Mouse (Mus musculus) midbrain, embryonic 12.5 days (tissue): ENCODE data around the gene C1qb. TPM values are rescaled to one million over a fixed set of nuclear protein-coding genes. Genes with fewer than 3 reads are reported as not detected.

Experiments
- ATAC-seq: fragments of 200-750 bp; cut with Nextera tagmentation; 2 replicates; pipeline ENCODE4 v1.8.0; 2017; ENCODE audit warnings: low read depth, moderate TSS enrichment, moderate library complexity; ENCODE audit not compliant: low FRiP score
- H3K27ac ChIP-seq: fragments of 300-500 bp; sonication (generic); replicated peaks from 2 replicates; pipeline ENCODE4 v1.5.1; 2016; ENCODE audit warnings: mild to moderate bottlenecking
- H3K27me3 ChIP-seq: fragments of 300-500 bp; sonication (generic); 2 replicates; pipeline ENCODE4 v1.6.1; 2016; ENCODE audit warnings: mild to moderate bottlenecking
- H3K36me3 ChIP-seq: fragments of 300-500 bp; sonication (generic); 2 replicates; pipeline ENCODE4 v1.6.1; 2016
- H3K4me1 ChIP-seq: fragments of 300-500 bp; sonication (generic); 2 replicates; pipeline ENCODE4 v1.6.1; 2016
- H3K4me2 ChIP-seq: fragments of 300-500 bp; sonication (generic); replicated peaks from 2 replicates; pipeline ENCODE4 v1.6.1; 2016; ENCODE audit warnings: mild to moderate bottlenecking, moderate library complexity
- H3K4me3 ChIP-seq: fragments of 300-500 bp; sonication (generic); 2 replicates; pipeline ENCODE4 v1.5.1; 2016; ENCODE audit warnings: mild to moderate bottlenecking
- H3K9ac ChIP-seq: fragments of 300-500 bp; sonication (generic); replicated peaks from 2 replicates; pipeline ENCODE4 v1.6.1; 2016; ENCODE audit warnings: mild to moderate bottlenecking, moderate library complexity
- H3K9me3 ChIP-seq: fragments of 300-500 bp; sonication (generic); 2 replicates; pipeline ENCODE4 v1.6.1; 2016; ENCODE audit warnings: mild to moderate bottlenecking
- WGBS: fragments of 180-500 bp; shearing (Covaris S2); methylation state at CpG from one replicate; pipeline ENCODE4 v1.1.7; 2016; 5-methylcytosine and 5-hydroxymethylcytosine counted together
- polyA plus RNA-seq: library from polyadenylated mRNA; unstranded; fragments of >200 nt; fragmentation: Nextera tagmentation; extraction: Ambion mirVana; gene quantifications from 2 replicates; pipeline ENCODE4 v1.2.1, GENCODE M21; 2016

The C1qb gene
- polyA plus RNA-seq, 1 experiment from 2014 or later = 38.4 TPM

GRCm38 (mm10) chr4:136864751-136865470, 21.1 kb downstream of the C1qb start:
- Histone ChIP-seq H3K27me3 (peaks cover 10% of the 10 kb centered on the region; the same call in 1 of the 2 replicates), H3K27ac (peak overlapping the region; percentile 95), H3K4me2 (peak overlapping the region; percentile 30), H3K36me3 (no peaks in the 10 kb centered on the region), H3K4me3 (no peak overlapping the region; the same call in 1 of the 2 replicates), H3K9me3 (no peaks in the 10 kb centered on the region), H3K4me1 (peaks cover 72% of the 10 kb centered on the region), H3K9ac (peak overlapping the region; percentile 34; the same call in 1 of the 2 replicates)
- ATAC-seq = peak; percentile 75
- WGBS = 2% methylated on average over 15 of the region's 15 CpGs

- WGBS = 19% methylated on average over 9 of the region's 9 CpGs
- H3K27ac ChIP-seq = peak overlapping the region; percentile 95
Observed at GRCm38 (mm10) chr4:136863517-136863916, 22.5 kb downstream of the C1qb start.

DNA sequence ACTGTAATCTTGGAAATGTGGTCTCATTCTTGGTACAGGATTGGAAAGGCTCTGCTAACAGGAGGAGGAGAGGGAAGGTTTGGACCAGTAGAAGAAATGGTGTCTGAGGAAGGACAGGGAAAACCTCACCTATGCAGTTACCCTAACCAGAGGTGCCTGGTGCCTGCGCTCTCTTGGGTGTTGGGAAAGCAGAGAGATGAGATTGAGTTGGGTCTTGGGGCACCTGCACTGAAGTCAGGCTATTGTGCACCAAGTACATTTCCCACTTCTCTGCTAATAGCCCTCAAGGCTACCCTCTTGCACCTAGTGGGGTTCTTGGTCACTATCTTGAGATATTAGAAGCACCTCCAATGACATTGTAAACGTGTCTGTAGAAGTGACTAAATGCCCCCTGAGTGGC, 23.6 kb downstream of the C1qb start:
- Histone ChIP-seq H3K4me2 (no peak overlapping the region), H3K4me1 (peaks cover 62% of the 10 kb centered on the region)
- WGBS = 71% methylated on average over 2 of the region's 2 CpGs

More at GRCm38 (mm10) chr4:136863517-136863916, 22.5 kb downstream of the C1qb start:
- no peak overlapping the region for H3K4me2 ChIP-seq
- H3K36me3 ChIP-seq = no peaks in the 10 kb centered on the region
- H3K4me3 ChIP-seq = no peak overlapping the region
- H3K27me3 ChIP-seq = peaks cover 16% of the 10 kb centered on the region; the same call in 1 of the 2 replicates
- H3K9me3 ChIP-seq = no peaks in the 10 kb centered on the region
- no peak for ATAC-seq
- H3K4me1 ChIP-seq = peaks cover 72% of the 10 kb centered on the region
- no peak overlapping the region for H3K9ac ChIP-seq

GRCm38 (mm10) chr4:136861806-136862205, 24.2 kb downstream of the C1qb start:
- 2% methylated on average over 17 of the region's 17 CpGs for WGBS

More for the DNA sequence above, 23.6 kb downstream of the C1qb start:
- Histone ChIP-seq H3K9ac (no peak overlapping the region), H3K9me3 (no peaks in the 10 kb centered on the region), H3K27me3 (peaks cover 17% of the 10 kb centered on the region; the same call in 1 of the 2 replicates), H3K27ac (peak overlapping the region; percentile 95), H3K36me3 (no peaks in the 10 kb centered on the region), H3K4me3 (no peak overlapping the region)
- no peak for ATAC-seq

DNA sequence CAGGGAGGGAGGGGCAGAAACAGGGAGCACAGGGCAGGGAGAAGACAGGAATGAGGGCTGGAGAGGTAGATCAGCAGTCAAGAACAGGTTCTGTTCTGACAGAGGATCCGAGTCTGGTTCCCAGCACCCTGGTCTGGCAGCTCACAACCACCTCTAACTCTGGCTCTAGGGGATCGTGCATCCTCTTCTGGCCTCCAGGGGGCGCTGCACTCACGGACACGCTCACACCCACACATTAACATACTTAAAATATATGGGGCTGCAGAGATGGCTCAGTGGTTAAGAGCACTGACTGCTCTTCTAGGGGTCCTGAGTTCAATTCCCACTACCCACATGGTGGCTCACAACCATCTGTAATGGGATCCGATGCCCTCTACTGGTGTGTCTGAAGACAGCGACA, 26.0 kb downstream of the C1qb start:
- no peak overlapping the region for H3K4me2 ChIP-seq
- H3K9ac ChIP-seq = no peak overlapping the region
- no peak overlapping the region for H3K27ac ChIP-seq
- no peak for ATAC-seq
- H3K27me3 ChIP-seq = peaks cover 11% of the 10 kb centered on the region
- H3K9me3 ChIP-seq = no peaks in the 10 kb centered on the region
- H3K4me1 ChIP-seq = peaks cover 43% of the 10 kb centered on the region
- 87% methylated on average over 7 of the region's 7 CpGs for WGBS
- no peaks in the 10 kb centered on the region for H3K36me3 ChIP-seq
- no peak overlapping the region for H3K4me3 ChIP-seq

More at GRCm38 (mm10) chr4:136861806-136862205, 24.2 kb downstream of the C1qb start:
- Histone ChIP-seq H3K4me1 (peaks cover 56% of the 10 kb centered on the region), H3K27me3 (peaks cover 17% of the 10 kb centered on the region; the same call in 1 of the 2 replicates), H3K9ac (peak overlapping the region; percentile 34; the same call in 1 of the 2 replicates), H3K4me3 (no peak overlapping the region), H3K4me2 (0 out of 2 replicates have a peak overlapping the region, but pooled peaks have one; percentile 22), H3K36me3 (no peaks in the 10 kb centered on the region), H3K9me3 (no peaks in the 10 kb centered on the region), H3K27ac (peak overlapping the region; percentile 95)
- ATAC-seq = peak; percentile 62

- Histone ChIP-seq H3K36me3 (no peaks in the 10 kb centered on the region), H3K27ac (no peak overlapping the region), H3K4me2 (no peak overlapping the region), H3K4me1 (no peaks in the 10 kb centered on the region), H3K4me3 (no peak overlapping the region), H3K9me3 (no peaks in the 10 kb centered on the region), H3K27me3 (peaks cover 6% of the 10 kb centered on the region), H3K9ac (no peak overlapping the region)
- no peak for ATAC-seq
- 22% methylated on average over 6 of the region's 6 CpGs for WGBS
Observed at GRCm38 (mm10) chr4:136855081-136855480, 30.9 kb downstream of the C1qb start.

DNA sequence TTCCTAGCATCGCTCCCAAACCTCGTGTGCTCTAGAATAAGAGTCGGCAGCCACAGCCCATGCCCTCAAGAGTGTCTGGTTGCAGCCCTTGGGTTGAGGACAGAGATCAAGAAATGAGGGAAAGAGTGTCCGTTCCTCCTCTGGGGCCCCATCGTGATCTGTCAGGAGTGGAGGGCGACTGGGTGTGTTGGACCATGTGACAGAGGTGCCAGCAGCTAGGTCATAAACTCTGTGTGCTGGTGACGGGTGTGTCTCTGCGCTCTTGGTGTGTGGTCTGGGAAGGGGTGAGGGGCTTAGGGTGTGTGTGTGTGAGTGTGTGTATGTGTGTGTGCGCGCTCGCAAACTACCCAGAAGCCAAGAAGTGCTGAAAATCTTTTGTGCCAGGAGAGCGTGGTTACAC, 33.0 kb downstream of the C1qb start:
- H3K4me1 ChIP-seq = peaks cover 2% of the 10 kb centered on the region; the same call in 1 of the 2 replicates
- no peak overlapping the region for H3K4me2 ChIP-seq
- H3K9ac ChIP-seq = no peak overlapping the region
- no peaks in the 10 kb centered on the region for H3K9me3 ChIP-seq
- H3K4me3 ChIP-seq = no peak overlapping the region
- H3K27ac ChIP-seq = no peak overlapping the region
- peaks cover 5% of the 10 kb centered on the region; the same call in 1 of the 2 replicates for H3K27me3 ChIP-seq
- no peaks in the 10 kb centered on the region for H3K36me3 ChIP-seq
- no peak for ATAC-seq
- 91% methylated on average over 12 of the region's 12 CpGs for WGBS

- no peak for ATAC-seq
- no peaks in the 10 kb centered on the region for H3K9me3 ChIP-seq
- H3K4me3 ChIP-seq = no peak overlapping the region
- H3K27ac ChIP-seq = no peak overlapping the region
- no peak overlapping the region for H3K9ac ChIP-seq
- H3K27me3 ChIP-seq = peaks cover 5% of the 10 kb centered on the region; the same call in 1 of the 2 replicates
- peaks cover 5% of the 10 kb centered on the region; the same call in 1 of the 2 replicates for H3K4me1 ChIP-seq
- WGBS = 77% methylated on average over 5 of the region's 5 CpGs
- no peaks in the 10 kb centered on the region for H3K36me3 ChIP-seq
- H3K4me2 ChIP-seq = no peak overlapping the region
Observed at GRCm38 (mm10) chr4:136852119-136852518, 33.9 kb downstream of the C1qb start.

DNA sequence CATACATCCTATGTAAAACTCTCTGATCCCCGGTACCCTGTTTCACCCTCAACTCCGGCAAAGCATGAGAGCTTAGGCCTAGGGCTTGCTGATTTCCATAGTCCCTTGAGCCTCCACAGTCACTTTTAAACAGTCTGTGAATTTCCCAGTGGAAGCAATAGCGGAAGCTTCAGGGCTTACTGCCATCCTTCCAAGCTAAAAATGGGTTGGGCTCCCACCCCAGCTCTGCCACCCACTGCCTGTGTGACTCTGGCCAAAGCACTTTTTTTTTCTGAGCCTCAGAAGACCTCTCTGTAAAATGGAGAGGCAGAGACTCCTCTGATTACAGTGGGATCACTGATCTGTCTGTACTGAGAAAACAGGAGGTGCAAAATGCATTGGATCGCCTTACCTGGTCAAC, 37.4 kb downstream of the C1qb start:
- H3K4me3 ChIP-seq = no peak overlapping the region
- no peaks in the 10 kb centered on the region for H3K36me3 ChIP-seq
- H3K9ac ChIP-seq = no peak overlapping the region
- H3K4me2 ChIP-seq = no peak overlapping the region
- 0 out of 2 replicates have a peak, but pooled peaks cover 5% of the 10 kb centered on the region for H3K27me3 ChIP-seq
- peaks cover 15% of the 10 kb centered on the region for H3K4me1 ChIP-seq
- WGBS = 56% methylated on average over 4 of the region's 4 CpGs
- no peak for ATAC-seq
- H3K9me3 ChIP-seq = 0 out of 2 replicates have a peak, but pooled peaks cover 2% of the 10 kb centered on the region
- H3K27ac ChIP-seq = no peak overlapping the region

DNA sequence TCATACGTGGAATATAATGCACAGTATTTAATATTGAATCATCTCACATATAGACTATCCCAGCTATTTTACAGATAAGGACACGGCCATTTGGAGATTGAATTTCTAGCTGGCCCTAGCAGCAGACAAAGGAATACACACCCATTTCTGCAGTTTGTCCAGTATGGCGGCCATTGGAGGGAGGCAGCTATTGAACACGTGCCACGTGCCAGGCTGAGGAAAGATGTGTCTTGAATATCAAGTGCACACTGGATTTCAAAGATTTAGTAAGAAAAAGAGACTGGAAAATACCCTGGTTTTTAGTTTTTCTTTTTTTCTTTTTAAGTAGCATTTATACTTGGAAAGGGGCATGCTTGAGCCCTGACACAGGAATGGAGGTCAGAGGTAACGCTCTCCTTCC, 38.8 kb downstream of the C1qb start:
- H3K27me3 ChIP-seq = 0 out of 2 replicates have a peak, but pooled peaks cover 5% of the 10 kb centered on the region
- no peak overlapping the region for H3K9ac ChIP-seq
- ATAC-seq = no peak
- H3K36me3 ChIP-seq = no peaks in the 10 kb centered on the region
- H3K9me3 ChIP-seq = 0 out of 2 replicates have a peak, but pooled peaks cover 2% of the 10 kb centered on the region
- no peak overlapping the region for H3K4me2 ChIP-seq
- 72% methylated on average over 6 of the region's 6 CpGs for WGBS
- H3K4me3 ChIP-seq = no peak overlapping the region
- peaks cover 15% of the 10 kb centered on the region for H3K4me1 ChIP-seq
- no peak overlapping the region for H3K27ac ChIP-seq

DNA sequence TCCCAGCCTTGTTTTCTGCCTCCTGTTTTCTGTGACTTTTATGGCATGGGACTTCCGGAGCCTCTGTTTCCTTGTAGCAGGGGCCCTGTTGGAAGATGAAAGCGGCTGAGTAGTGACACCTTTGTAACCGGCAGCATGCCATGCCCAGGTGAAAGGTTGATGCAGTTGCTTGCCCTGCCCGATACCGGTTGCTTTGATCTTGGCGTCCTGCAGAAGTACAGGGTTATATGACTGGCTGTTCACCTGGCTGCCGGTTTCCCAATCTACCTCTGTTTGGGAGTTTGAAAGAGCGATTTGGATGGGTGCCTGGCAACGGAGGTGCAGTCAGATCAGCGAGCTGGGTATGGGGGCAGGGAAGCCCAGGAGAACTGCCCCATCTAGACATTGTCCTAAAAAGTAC, 43.2 kb downstream of the C1qb start:
- Histone ChIP-seq H3K27me3 (no peaks in the 10 kb centered on the region), H3K4me2 (no peak overlapping the region), H3K4me3 (no peak overlapping the region), H3K36me3 (no peaks in the 10 kb centered on the region), H3K4me1 (peaks cover 36% of the 10 kb centered on the region), H3K9me3 (0 out of 2 replicates have a peak, but pooled peaks cover 2% of the 10 kb centered on the region), H3K9ac (no peak overlapping the region), H3K27ac (no peak overlapping the region)
- no peak for ATAC-seq
- WGBS = 90% methylated on average over 10 of the region's 10 CpGs

DNA sequence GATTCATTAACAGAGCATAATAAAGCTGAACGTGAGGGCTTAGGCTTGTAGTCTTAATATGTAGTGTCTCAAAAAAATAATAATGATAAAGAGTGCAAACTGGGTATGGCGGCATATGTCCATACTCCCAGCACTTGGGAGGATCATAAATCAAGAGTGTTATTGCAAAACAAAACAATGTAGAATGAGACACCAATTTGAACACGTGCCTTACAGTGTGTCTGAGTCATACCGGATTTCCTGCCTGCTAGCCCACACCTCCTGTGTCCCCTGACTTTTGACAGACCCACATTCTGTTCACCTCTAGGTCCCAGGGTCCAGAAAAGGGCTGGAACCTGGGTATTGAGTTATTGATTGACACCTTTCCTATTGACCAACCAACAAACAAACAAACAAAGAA, 44.0 kb downstream of the C1qb start:
- WGBS = 87% methylated on average over 4 of the region's 4 CpGs

More for the DNA sequence above, 44.0 kb downstream of the C1qb start:
- Histone ChIP-seq H3K4me2 (no peak overlapping the region), H3K4me1 (peaks cover 42% of the 10 kb centered on the region), H3K27ac (no peak overlapping the region), H3K9ac (no peak overlapping the region), H3K27me3 (no peaks in the 10 kb centered on the region), H3K36me3 (no peaks in the 10 kb centered on the region), H3K9me3 (0 out of 2 replicates have a peak, but pooled peaks cover 2% of the 10 kb centered on the region), H3K4me3 (no peak overlapping the region)
- no peak for ATAC-seq
